Mouse (Mus musculus) forebrain, embryonic 11.5 days (tissue): ENCODE results near the gene Armc7. TPM values are rescaled to one million over a fixed set of nuclear protein-coding genes. Genes with fewer than 3 reads are reported as not detected.

Experiments used
- ATAC-seq: fragments of 200-750 bp; cut with Nextera tagmentation; replicated peaks from 2 replicates; pipeline ENCODE4 v1.8.0; 2017; ENCODE audit warnings: moderate TSS enrichment; ENCODE audit not compliant: low FRiP score
- DNase-seq: peaks from one replicate; pipeline ENCODE4 v3.0.0-alpha.2; 2017; ENCODE audit warnings: low spot score
- H3K27ac ChIP-seq: fragments of 300-500 bp; sonication (generic); 2 replicates; pipeline ENCODE4 v1.5.1; 2014; ENCODE audit warnings: low read depth, low read length
- H3K27me3 ChIP-seq: fragments of 300-500 bp; sonication (generic); 2 replicates; pipeline ENCODE4 v1.6.1; 2014; ENCODE audit warnings: mild to moderate bottlenecking, low read length, mixed read lengths; ENCODE audit not compliant: control insufficient read depth, insufficient read depth
- H3K36me3 ChIP-seq: fragments of 300-500 bp; sonication (generic); 2 replicates; pipeline ENCODE4 v1.6.1; 2014; ENCODE audit warnings: mild to moderate bottlenecking, low read length, moderate library complexity, mixed read lengths; ENCODE audit not compliant: control insufficient read depth, insufficient read depth
- H3K4me1 ChIP-seq: fragments of 300-500 bp; sonication (generic); replicated peaks from 2 replicates; pipeline ENCODE4 v1.6.1; 2014; ENCODE audit warnings: low read length, mixed read lengths; ENCODE audit not compliant: control insufficient read depth, insufficient read depth
- H3K4me2 ChIP-seq: fragments of 300-500 bp; sonication (generic); 2 replicates; pipeline ENCODE4 v1.6.1; 2014; ENCODE audit warnings: low read depth, mild to moderate bottlenecking, low read length, moderate library complexity, mixed read lengths; ENCODE audit not compliant: severe bottlenecking
- H3K4me3 ChIP-seq: fragments of 300-500 bp; sonication (generic); 2 replicates; pipeline ENCODE4 v1.5.1; 2014; ENCODE audit warnings: low read depth, low read length
- H3K9ac ChIP-seq: fragments of 300-500 bp; sonication (generic); 2 replicates; pipeline ENCODE4 v1.6.1; 2014; ENCODE audit warnings: low read length
- H3K9me3 ChIP-seq: fragments of 300-500 bp; sonication (generic); 2 replicates; pipeline ENCODE4 v1.6.1; 2016; ENCODE audit warnings: low read length, mixed read lengths; ENCODE audit not compliant: control insufficient read depth
- WGBS: fragments of 180-500 bp; shearing (Covaris S2); extraction: QIAGEN DNeasy Blood & Tissue Kit; methylation state at CpG from one replicate; pipeline ENCODE4 v1.1.7; 2014; 5-methylcytosine and 5-hydroxymethylcytosine counted together
- polyA plus RNA-seq: library from polyadenylated mRNA; unstranded; fragments of >200 nt; fragmentation: Nextera tagmentation; extraction: Ambion mirVana; gene quantifications from 2 replicates; pipeline ENCODE4 v1.2.1, GENCODE M21; 2014

Gene Armc7
- polyA plus RNA-seq, 1 experiment from 2014 or later, result 8.9 TPM

GRCm38 (mm10) chr11:115461846-115462242, 13.6 kb upstream of the Armc7 start:
- Histone ChIP-seq H3K4me3 (no peak overlapping the region), H3K36me3 (no peaks in the 10 kb centered on the region), H3K9ac (no peak overlapping the region), H3K27me3 (no peaks in the 10 kb centered on the region), H3K4me1 (no peaks in the 10 kb centered on the region), H3K9me3 (no peaks in the 10 kb centered on the region), H3K27ac (no peak overlapping the region), H3K4me2 (no peak overlapping the region)
- ATAC-seq (no peak), DNase-seq (no peak)
- 78% methylated on average over 5 of the region's 5 CpGs for WGBS

GRCm38 (mm10) chr11:115462243-115462891, 13.1 kb upstream of the Armc7 start, which contains the start of gene Slc16a5:
TSS of gene Slc16a5 (plus strand) at chr11:115462474.
- Histone ChIP-seq H3K4me2 (no peak within 1 kb of the TSS), H3K4me3 (no peak within 1 kb of the TSS), H3K9me3 (no peaks in the 10 kb centered on the region), H3K27ac (no peak within 1 kb of the TSS), H3K4me1 (no peaks in the 10 kb centered on the region), H3K36me3 (no peaks in the 10 kb centered on the region), H3K9ac (no peak within 1 kb of the TSS), H3K27me3 (no peaks in the 10 kb centered on the region)
- no peak for DNase-seq
- ATAC-seq, result no peak
- WGBS, result 80% methylated on average over 16 of the region's 16 CpGs

- 80% methylated on average over 11 of the region's 11 CpGs for WGBS
Measured at GRCm38 (mm10) chr11:115463397-115463796, 12.1 kb upstream of the Armc7 start.

GRCm38 (mm10) chr11:115464851-115465250, 10.6 kb upstream of the Armc7 start:
- Histone ChIP-seq H3K27ac (no peak overlapping the region), H3K36me3 (no peaks in the 10 kb centered on the region), H3K4me3 (no peak overlapping the region), H3K27me3 (no peaks in the 10 kb centered on the region), H3K4me1 (no peaks in the 10 kb centered on the region), H3K9ac (no peak overlapping the region), H3K9me3 (no peaks in the 10 kb centered on the region), H3K4me2 (no peak overlapping the region)
- WGBS, result 90% methylated on average over 8 of the region's 8 CpGs
- no peak for ATAC-seq
- no peak for DNase-seq

More at GRCm38 (mm10) chr11:115463397-115463796, 12.1 kb upstream of the Armc7 start:
- Histone ChIP-seq H3K27ac (no peak overlapping the region), H3K4me1 (no peaks in the 10 kb centered on the region), H3K4me2 (no peak overlapping the region), H3K27me3 (no peaks in the 10 kb centered on the region), H3K36me3 (no peaks in the 10 kb centered on the region), H3K9me3 (no peaks in the 10 kb centered on the region), H3K4me3 (no peak overlapping the region), H3K9ac (no peak overlapping the region)
- ATAC-seq (no peak), DNase-seq (no peak)

- Histone ChIP-seq H3K27ac (no peak overlapping the region), H3K4me2 (no peak overlapping the region), H3K27me3 (no peaks in the 10 kb centered on the region), H3K9ac (no peak overlapping the region), H3K4me1 (no peaks in the 10 kb centered on the region), H3K4me3 (no peak overlapping the region), H3K9me3 (no peaks in the 10 kb centered on the region), H3K36me3 (no peaks in the 10 kb centered on the region)
- WGBS, result 58% methylated on average over 4 of the region's 4 CpGs
- ATAC-seq (no peak), DNase-seq (no peak)
Measured at GRCm38 (mm10) chr11:115467217-115467618, 8.2 kb upstream of the Armc7 start.

GRCm38 (mm10) chr11:115472183-115472582, 3.3 kb upstream of the Armc7 start:
- Histone ChIP-seq H3K27ac (no peak overlapping the region), H3K4me2 (no peak overlapping the region), H3K36me3 (no peaks in the 10 kb centered on the region), H3K9me3 (no peaks in the 10 kb centered on the region), H3K4me1 (peaks cover 6% of the 10 kb centered on the region; the same call in 1 of the 2 replicates), H3K9ac (no peak overlapping the region), H3K27me3 (no peaks in the 10 kb centered on the region), H3K4me3 (no peak overlapping the region)
- DNase-seq, result no peak
- 89% methylated on average over 7 of the region's 7 CpGs for WGBS
- no peak for ATAC-seq

GRCm38 (mm10) chr11:115473626-115474275, 1.7 kb upstream of the Armc7 start:
- Histone ChIP-seq H3K27me3 (no peaks in the 10 kb centered on the region), H3K4me2 (no peak overlapping the region), H3K4me1 (peaks cover 6% of the 10 kb centered on the region; the same call in 1 of the 2 replicates), H3K27ac (no peak overlapping the region), H3K9ac (no peak overlapping the region), H3K9me3 (no peaks in the 10 kb centered on the region), H3K4me3 (no peak overlapping the region), H3K36me3 (no peaks in the 10 kb centered on the region)
- ATAC-seq (no peak; the same call in 1 of the 2 replicates), DNase-seq (peak; percentile 97)
- 24% methylated on average over 15 of the region's 15 CpGs for WGBS

- H3K4me2 ChIP-seq, result peak overlapping the region; percentile 82
- DNase-seq (no peak), ATAC-seq (no peak)
- H3K27ac ChIP-seq, result no peak overlapping the region
- no peaks in the 10 kb centered on the region for H3K27me3 ChIP-seq
- H3K4me1 ChIP-seq, result peaks cover 6% of the 10 kb centered on the region; the same call in 1 of the 2 replicates
- H3K4me3 ChIP-seq, result peak overlapping the region; percentile 58
- H3K9ac ChIP-seq, result peak overlapping the region; percentile 73
- no peaks in the 10 kb centered on the region for H3K9me3 ChIP-seq
- 6% methylated on average over 28 of the region's 28 CpGs for WGBS
- no peaks in the 10 kb centered on the region for H3K36me3 ChIP-seq
Measured at GRCm38 (mm10) chr11:115475758-115476237, 331 bp downstream of the Armc7 start.
